In the genomic region with DNA sequence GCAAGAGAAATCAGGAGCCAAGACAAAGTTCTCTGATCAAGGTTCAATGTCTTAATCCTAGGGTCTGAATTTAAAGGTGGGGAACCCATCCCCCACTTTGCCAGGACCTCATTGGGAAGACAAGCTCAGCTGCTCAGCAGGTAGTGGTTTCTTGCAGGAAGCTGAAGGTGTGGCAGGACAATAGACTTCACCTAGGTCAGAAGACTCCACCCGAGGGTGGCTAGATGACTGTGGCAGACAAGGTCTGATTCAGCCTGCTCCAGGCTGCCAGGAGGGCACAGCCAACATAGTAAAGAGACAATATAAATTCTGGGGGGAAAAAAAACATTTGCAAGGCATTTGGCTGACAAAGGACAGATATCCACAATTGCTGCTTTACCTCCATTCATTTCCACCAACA, we compare ENCODE assay signal across 28 mouse cellular contexts.
"Had no signal": no experiment of that assay in that cellular context is flagged by ENCODE, and none has a peak within 500 bp of the region (broad histone marks: within the 10 kb centered on the region; RNA-seq: fewer than 3 reads in every experiment).

No protein-coding gene starts in this region.

- H3K9ac ChIP-seq: limb, embryonic 12.5 days; limb, embryonic 13.5 days; limb, embryonic 15.5 days; liver, embryonic 12.5 days; liver, embryonic 13.5 days; liver, embryonic 14.5 days; liver, embryonic 15.5 days; liver, postnatal 0 days; lung, embryonic 14.5 days; lung, embryonic 15.5 days; midbrain, embryonic 12.5 days; midbrain, embryonic 13.5 days; midbrain, embryonic 15.5 days; neural tube, embryonic 12.5 days had no signal

- H3K36me3 ChIP-seq: limb, embryonic 10.5 days; limb, embryonic 12.5 days; limb, embryonic 13.5 days; limb, embryonic 15.5 days; liver, embryonic 12.5 days; liver, embryonic 13.5 days; liver, embryonic 15.5 days; lung, embryonic 15.5 days; midbrain, embryonic 10.5 days; midbrain, embryonic 12.5 days; midbrain, embryonic 13.5 days; midbrain, embryonic 15.5 days; neural tube, embryonic 12.5 days had no signal

- H3K4me3 ChIP-seq: limb, embryonic 10.5 days; limb, embryonic 12.5 days; limb, embryonic 13.5 days; limb, embryonic 15.5 days; liver, embryonic 12.5 days; liver, embryonic 13.5 days; liver, embryonic 15.5 days; lung, embryonic 15.5 days; megakaryocyte, embryonic 14.5 days; midbrain, embryonic 10.5 days; midbrain, embryonic 12.5 days; midbrain, embryonic 13.5 days; midbrain, embryonic 15.5 days; myocyte; neural tube, embryonic 12.5 days had no signal

- DNase-seq: left cerebral cortex, postnatal 4 days; liver; liver, embryonic 13.5 days; liver, postnatal 0 days; lung, adult 18-20 months; lung, adult 2 months; lung, embryonic 14.5 days; lung, postnatal 10 days; lung, postnatal 14 days; lung, postnatal 36 days; lung, postnatal 4 days; midbrain, embryonic 14.5 days had no signal

- H3K27ac ChIP-seq: limb, embryonic 10.5 days; limb, embryonic 12.5 days; limb, embryonic 13.5 days; limb, embryonic 15.5 days; liver, embryonic 12.5 days; liver, embryonic 13.5 days; liver, embryonic 14.5 days; liver, embryonic 15.5 days; lung, embryonic 15.5 days; macrophage; midbrain, embryonic 10.5 days; midbrain, embryonic 12.5 days; midbrain, embryonic 13.5 days; midbrain, embryonic 15.5 days; neural tube, embryonic 12.5 days had no signal

- H3K4me1 ChIP-seq: limb, embryonic 10.5 days; limb, embryonic 12.5 days; limb, embryonic 13.5 days; limb, embryonic 15.5 days; liver, embryonic 12.5 days; liver, embryonic 13.5 days; liver, embryonic 15.5 days; lung, embryonic 15.5 days; megakaryocyte, embryonic 14.5 days; midbrain, embryonic 10.5 days; midbrain, embryonic 12.5 days; midbrain, embryonic 13.5 days; midbrain, embryonic 15.5 days; neural tube, embryonic 12.5 days had no signal

- H3K9me3 ChIP-seq: limb, embryonic 10.5 days; limb, embryonic 12.5 days; limb, embryonic 13.5 days; limb, embryonic 15.5 days; liver, embryonic 12.5 days; liver, embryonic 15.5 days; lung, embryonic 15.5 days; midbrain, embryonic 10.5 days; midbrain, embryonic 12.5 days; midbrain, embryonic 13.5 days; midbrain, embryonic 15.5 days; neural tube, embryonic 12.5 days had no signal
